Mouse (Mus musculus) gastrocnemius, postnatal 14 days (tissue): ENCODE measurements at regions not wholly inside any gene's neighbourhood (a gene's known extent, or its start where the extent isn't known, plus 50 kb on each side); places are given as distances from the start of the nearest gene placed in this dataset.
A peak's percentile ranks its signal among the peaks of the same experiment; 100 is the strongest.

ENCODE experiments used
- DNase-seq: peaks from one replicate; pipeline ENCODE4 v3.0.0; 2021; ENCODE audit warnings: mixed read lengths
- intact Hi-C: fragments of 180-260 bp; cut with DNase I; formaldehyde crosslinking; loops from one replicate; pipeline ENCODE4 v1.15.1; 2025; ENCODE audit warnings: low total_unique reads

GRCm38 (mm10) chr9:30166235-30166752 lies 203.4 kb upstream of the Ntm start:
- no peak for DNase-seq
- intact Hi-C loops = no loop called here

GRCm38 (mm10) chr9:30167223-30167622 lies 204.3 kb upstream of the Ntm start:
- intact Hi-C loops = no loop called here
- no peak for DNase-seq

- no peak for DNase-seq
- intact Hi-C loops = no loop called here
Observed at GRCm38 (mm10) chr9:30174646-30175045, 211.7 kb upstream of the Ntm start.

GRCm38 (mm10) chr9:30175376-30175775 lies 212.4 kb upstream of the Ntm start:
- DNase-seq = no peak
- intact Hi-C loops = no loop called here

GRCm38 (mm10) chr9:30183409-30183808 lies 220.5 kb upstream of the Ntm start:
- DNase-seq = no peak
- intact Hi-C loops = no loop called here

GRCm38 (mm10) chr9:30184996-30185763 lies 222.2 kb upstream of the Ntm start:
- no peak for DNase-seq
- intact Hi-C loops = no loop called here

GRCm38 (mm10) chr9:30186261-30186660 lies 223.3 kb upstream of the Ntm start:
- DNase-seq = no peak
- intact Hi-C loops = no loop called here

- DNase-seq = no peak
- intact Hi-C loops = no loop called here
Observed at GRCm38 (mm10) chr9:30190078-30190477, 227.1 kb upstream of the Ntm start.

- intact Hi-C loops = no loop called here
Observed at GRCm38 (mm10) chr9:30191119-30191518, 228.2 kb upstream of the Ntm start.

GRCm38 (mm10) chr9:30191902-30192301 lies 229.0 kb upstream of the Ntm start:
- no peak for DNase-seq
- intact Hi-C loops = no loop called here

More at GRCm38 (mm10) chr9:30191119-30191518, 228.2 kb upstream of the Ntm start:
- DNase-seq = no peak

GRCm38 (mm10) chr9:30194866-30195265 lies 231.9 kb upstream of the Ntm start:
- no peak for DNase-seq

GRCm38 (mm10) chr9:30202411-30202810 lies 224.5 kb upstream of the Snx19 start:
- DNase-seq = no peak
- intact Hi-C loops = no loop called here

More at GRCm38 (mm10) chr9:30194866-30195265, 231.9 kb upstream of the Ntm start:
- intact Hi-C loops = no loop called here

GRCm38 (mm10) chr9:30207631-30208030 lies 219.3 kb upstream of the Snx19 start:
- intact Hi-C loops = no loop called here

GRCm38 (mm10) chr9:30209806-30210205 lies 217.1 kb upstream of the Snx19 start:
- DNase-seq = no peak
- intact Hi-C loops = no loop called here

More at GRCm38 (mm10) chr9:30207631-30208030, 219.3 kb upstream of the Snx19 start:
- no peak for DNase-seq

- no peak for DNase-seq
- intact Hi-C loops = no loop called here
Observed at GRCm38 (mm10) chr9:30212471-30213075, 214.3 kb upstream of the Snx19 start.

- intact Hi-C loops = no loop called here
- no peak for DNase-seq
Observed at GRCm38 (mm10) chr9:30234501-30235163, 192.3 kb upstream of the Snx19 start.

GRCm38 (mm10) chr9:30235791-30236190 lies 191.1 kb upstream of the Snx19 start:
- DNase-seq = no peak
- intact Hi-C loops = no loop called here

GRCm38 (mm10) chr9:30242107-30242506 lies 184.8 kb upstream of the Snx19 start:
- DNase-seq = no peak
- intact Hi-C loops = no loop called here

- peak; percentile 40 for DNase-seq
- intact Hi-C loops = loop anchor here (2.0 to 5.0 kb wide), 2 partner anchors 260 to 602 kb away; no protein-coding TSS in a partner anchor
Observed at GRCm38 (mm10) chr9:30264533-30265168, 162.3 kb upstream of the Snx19 start.

- no peak for DNase-seq
- intact Hi-C loops = no loop called here
Observed at GRCm38 (mm10) chr9:30271081-30271480, 155.8 kb upstream of the Snx19 start.
